Mouse (Mus musculus) 3134 (cell line): Measurements from ENCODE around the gene Yipf1.
A peak's percentile ranks its signal among the peaks of the same experiment; 100 is the strongest.
"Not testable (repeated sequence)": the region's sequence is repeated elsewhere in the genome, so short reads cannot be mapped to it uniquely, and the experiment has no call there.

Experiments
- DNase-seq: peaks from one replicate; pipeline ENCODE4 v3.0.0-alpha.2; 2011; ENCODE audit warnings: low spot score; ENCODE audit not compliant: insufficient read length; ENCODE audit errors: extremely low read depth

Gene Yipf1

DNA sequence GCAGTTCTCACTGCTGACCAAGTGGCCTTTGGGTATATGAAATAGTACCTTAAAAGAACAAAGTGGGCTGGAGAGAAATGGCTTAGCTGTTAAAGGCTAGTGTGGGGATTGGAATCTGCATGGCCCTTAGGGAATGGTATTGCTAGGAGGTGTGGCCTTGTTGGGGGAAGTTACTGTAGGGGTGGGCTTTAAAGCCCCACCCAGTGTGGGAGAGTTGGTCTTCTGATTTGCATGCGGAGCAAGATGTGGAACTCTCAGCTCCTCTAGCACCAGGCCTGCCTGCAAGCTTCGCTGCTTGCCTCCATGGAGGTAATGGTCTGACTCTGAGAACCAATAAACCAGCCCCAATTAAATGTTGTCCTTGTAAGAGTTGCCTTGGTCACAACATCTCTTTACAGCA lies 6.9 kb downstream of the Yipf1 start:
- DNase-seq, result no peak

DNA sequence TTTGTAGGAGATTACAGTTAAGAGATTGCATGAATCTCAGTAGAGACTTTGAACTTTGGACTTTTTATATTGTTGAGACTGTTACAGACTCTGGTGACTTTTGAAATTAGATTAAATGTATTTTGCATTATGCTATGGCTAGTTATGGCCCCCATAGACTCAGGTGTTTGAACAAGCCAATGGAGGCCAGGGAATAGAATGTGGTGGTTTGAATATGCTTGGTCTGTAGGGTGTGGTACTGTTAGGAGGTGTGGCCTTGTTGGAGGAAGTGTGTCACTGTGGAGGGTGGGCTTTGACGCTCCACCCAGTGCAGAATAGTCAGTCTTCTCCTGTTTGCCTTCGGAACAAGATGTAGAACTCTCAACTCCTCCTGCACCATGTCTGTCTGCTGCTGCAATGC lies 8.9 kb downstream of the Yipf1 start:
- no peak for DNase-seq

DNA sequence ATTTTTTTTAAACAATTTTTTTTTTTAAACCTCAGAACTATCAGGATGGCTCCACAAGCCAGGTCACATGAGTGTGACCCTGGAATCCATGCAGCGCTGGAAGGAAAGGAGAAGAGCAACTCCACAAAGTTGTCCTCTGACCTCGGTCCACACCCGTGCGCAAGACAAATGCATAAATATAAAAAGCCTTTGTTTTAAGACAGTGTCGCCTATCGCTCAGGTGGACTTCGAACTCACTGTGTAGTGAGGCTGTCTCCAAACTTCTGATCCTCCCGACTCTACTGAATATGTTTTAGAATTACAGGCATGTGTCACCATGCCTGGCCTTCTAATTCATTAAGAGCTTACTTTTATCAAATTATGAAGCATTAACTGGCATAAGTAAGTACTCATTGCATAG lies 14.4 kb downstream of the Yipf1 start:
- no peak for DNase-seq

DNA sequence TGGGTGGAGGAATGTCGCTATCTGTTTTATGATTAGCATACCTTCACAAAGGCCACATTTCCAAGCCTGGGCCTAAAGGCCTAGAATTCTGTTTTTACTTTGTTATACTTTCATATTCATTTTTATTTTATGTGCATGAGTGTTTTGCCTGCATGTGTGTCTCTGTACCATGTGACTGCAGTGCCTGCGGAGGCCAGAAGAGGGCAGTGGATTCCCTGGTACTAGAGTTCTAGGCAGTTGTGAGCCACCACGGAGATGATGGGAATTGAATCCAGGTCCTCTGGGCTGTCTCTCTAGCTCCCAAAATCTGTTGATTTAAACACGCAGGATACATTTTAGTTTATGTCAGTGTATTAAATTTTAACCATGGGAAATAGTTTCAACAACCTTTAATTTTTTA lies 19.4 kb downstream of the Yipf1 start:
- DNase-seq, result no peak

DNA sequence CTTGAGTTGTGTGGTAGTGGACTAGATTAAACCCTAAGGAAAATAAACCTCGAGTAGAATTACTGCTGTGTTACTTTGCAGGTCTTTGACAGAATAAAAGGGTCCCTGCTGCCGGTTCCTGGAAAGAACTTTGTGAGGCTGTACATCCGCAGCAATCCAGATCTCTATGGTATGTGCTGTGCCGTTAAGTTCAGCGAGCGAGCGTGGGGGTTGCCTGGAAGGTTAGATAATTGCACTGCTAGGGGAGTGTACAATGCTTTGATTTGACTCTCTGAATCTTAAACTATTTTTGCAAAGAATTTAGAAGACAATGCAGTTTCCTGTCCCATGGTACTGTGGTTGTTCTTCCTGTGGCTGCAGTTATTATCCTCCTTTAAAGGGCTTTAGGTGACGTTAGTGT lies 22.2 kb downstream of the Yipf1 start:
- no peak for DNase-seq

DNA sequence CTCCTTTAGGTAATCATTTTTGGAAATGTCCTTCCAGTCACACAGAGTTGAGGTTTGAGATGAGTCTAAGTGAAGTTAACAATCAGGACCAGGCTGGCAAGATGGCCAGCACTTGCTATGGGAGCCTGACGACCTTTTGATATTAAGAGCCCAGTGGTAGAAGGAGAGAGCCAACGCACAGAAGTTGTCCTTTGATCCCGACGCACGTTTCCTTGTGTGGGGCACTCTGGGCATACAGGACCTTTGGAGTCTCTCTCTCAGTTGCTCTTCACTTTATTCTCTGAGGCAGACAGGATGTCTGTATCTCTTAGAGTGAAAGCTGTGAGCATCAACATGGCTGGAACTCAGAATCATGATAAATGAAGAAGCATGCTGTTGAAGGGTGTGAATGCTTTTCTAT lies 23.3 kb downstream of the Yipf1 start:
- no peak for DNase-seq

DNA sequence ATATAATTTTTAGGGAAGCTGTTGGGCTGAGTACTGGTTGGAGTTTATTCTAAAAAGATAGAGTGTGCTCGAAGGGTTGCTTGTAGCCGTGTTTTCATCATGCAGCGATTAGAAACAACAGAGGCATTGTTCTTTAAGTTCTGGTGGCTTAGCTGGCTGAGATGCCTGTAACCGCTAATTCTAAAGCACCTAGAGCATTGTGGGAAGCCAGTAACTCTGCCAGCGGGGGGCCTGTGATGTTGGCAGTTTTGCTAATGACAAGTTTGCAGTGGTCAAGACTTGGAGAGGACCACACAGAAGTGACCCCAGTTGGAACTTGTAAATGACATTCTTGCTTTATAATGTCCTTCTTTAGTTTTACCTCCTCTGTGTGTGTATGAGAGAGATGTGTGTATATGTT lies 27.2 kb downstream of the Yipf1 start:
- DNase-seq, result no peak

DNA sequence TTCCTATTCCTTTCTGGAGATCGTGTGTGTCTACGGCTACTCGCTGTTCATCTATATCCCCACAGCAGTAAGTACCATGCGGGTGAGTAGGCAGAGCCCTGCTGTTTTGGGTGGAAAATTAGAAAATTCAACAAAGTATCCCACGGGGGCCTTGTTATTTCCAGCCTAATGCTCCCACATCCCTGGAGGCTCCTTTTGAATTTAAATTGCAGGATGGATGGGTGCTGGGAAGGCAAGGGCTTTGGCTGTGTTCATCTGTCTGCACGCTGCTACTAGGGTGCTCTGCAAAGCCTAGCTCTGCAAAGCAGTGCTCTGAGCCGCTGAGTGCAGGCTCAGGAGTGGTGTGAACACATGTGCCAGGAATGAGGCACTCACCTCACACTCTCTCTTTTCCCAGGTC lies 30.4 kb downstream of the Yipf1 start:
- no peak for DNase-seq

DNA sequence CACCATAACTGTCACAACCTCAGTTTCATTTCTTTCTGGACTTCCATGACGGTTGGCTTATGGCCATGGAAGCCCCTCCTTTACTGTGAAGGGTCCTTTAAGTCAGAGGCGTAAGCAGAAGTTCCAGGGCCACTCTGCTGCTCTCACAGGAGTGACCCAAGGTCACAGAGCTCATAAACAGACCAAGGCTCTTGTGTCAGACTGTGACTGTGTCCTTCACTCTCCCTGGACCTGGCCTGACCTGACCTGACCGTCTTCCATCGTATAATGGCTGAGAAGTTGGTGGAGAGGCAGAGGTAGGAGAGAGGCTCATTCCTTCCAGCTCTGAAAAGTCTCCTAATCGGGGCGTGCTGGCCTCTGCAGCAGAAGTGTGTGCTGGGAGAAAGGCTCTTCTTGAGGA lies 33.1 kb downstream of the Yipf1 start:
- DNase-seq, result no peak

DNA sequence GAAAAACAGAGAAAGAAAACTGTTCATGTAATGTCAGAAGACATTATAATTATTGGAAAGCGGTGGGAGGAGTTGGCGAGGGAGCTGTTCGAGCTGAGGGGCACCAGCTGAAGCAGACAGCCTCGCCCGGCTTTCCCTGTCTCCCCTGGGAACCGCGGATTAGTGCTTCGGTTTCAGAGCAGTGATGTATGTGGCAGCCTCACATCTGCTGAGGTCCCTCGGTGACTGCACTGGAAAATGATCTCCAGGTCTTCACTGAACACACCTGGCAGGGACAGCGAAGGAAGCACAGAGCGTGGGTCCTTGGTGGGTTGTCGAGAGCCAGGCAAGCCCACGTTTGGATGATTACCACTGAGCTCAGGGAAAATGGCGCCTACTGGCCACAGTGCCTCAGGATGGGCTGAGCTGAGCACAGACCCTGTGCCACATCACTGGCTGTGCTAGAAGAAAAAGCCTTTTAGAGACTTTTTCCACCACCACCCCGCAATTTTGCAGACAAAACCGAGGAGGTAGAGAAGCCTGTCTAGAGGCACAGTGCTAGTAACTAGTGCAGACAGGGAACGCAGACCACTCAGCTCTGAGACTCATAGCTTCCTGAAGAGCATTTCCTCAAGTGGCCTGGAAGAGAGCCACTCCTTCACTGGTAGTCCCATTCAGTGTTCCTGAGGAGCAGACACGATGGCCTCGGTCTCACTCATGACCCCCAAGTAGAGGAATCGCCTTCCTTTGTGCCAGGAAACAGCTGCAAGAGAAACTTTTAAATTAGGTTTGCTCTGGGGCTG lies 34.6 kb downstream of the Yipf1 start:
- DNase-seq, result no peak

DNA sequence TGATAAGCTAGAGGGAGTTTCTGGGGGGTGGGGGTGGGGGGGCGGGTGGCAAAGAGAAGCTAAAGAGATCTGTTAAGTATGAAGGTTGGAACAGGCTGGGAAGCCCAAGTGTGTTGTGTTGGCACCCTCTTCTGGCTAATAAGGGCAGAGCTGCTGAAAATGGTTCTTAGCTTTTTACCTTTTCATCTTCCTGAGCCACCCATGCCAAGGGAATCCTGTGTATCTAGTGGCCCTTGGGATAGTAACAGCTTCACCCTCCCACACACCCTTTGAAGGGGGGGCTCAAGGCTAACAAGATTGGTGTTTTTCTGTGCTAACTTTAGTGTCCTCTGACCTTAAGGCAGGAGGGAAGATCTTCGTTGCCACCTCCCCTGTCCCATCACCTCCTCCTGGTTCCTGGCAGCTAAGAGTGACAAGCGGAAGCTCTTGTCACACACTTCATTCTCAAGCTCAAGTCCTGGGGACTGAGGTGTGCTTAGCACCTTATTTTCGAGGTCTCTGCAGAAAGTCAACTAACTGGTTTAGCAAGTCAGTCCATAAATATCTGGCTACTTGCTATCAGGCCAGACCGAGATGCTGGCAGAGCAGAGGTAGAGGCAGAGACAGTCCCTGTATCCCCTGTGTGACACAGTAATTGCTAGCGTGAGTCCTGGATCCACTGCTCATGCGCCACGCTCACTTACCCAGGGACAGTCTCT lies 35.3 kb downstream of the Yipf1 start:
- DNase-seq, result no peak

DNA sequence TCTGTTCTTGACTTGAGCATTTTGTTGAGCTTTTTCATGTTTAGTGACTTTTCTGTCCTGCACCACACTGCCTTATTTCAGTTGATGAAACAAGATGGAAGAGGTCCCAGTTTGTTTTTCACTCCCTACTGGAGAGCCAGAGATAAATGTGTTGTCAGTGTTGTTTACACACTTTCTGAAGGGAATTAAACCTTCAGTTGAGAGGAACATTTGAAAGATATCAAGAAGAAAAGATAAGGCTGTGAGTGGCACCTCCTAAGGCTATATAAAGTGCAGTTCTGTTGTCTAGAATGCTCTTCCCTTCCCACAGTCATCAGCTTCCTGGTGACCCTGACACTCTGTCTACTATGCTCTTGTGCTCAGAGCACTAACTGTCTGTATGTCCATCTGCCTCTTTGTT lies 37.2 kb downstream of the Yipf1 start:
- DNase-seq, result no peak

DNA sequence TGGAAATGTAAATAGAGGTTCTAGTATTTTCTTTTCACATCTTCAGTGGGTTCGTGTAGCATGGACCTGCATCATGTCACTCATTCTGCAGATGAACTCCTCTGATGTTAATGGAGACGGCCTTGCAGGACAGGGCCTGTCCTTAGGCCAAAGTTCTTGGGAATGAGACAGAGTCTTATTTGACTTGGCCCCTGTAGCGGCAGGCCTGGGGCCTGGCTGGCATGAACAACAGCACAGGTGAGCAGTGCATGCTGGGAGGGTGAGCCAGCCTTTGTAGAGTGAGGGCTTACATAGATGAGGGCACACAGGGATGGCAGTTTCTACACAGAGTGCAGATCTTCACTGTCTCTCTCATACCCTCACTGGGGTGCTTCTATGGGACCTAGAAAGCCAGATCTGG lies 39.4 kb downstream of the Yipf1 start:
- no peak for DNase-seq

DNA sequence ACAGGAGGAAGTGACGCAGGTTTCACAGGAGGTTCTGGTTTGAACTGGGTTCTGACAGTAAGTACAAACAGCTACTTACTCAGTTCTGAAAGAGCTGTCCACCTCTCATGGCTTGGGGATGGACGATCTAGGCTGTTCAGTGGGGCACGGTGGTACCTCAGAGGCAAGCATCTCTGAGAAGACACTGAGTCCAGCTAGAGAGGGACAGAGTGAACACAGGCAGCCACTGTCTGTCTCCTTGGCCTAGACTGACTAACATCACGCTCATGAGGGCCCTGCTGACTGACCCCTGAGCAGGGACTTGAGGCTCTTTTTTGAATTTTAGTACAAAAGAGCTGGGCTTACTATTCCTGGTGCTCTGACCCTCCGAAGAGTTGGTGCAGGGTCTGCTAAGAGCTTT lies 40.0 kb downstream of the Yipf1 start:
- DNase-seq, result no peak

DNA sequence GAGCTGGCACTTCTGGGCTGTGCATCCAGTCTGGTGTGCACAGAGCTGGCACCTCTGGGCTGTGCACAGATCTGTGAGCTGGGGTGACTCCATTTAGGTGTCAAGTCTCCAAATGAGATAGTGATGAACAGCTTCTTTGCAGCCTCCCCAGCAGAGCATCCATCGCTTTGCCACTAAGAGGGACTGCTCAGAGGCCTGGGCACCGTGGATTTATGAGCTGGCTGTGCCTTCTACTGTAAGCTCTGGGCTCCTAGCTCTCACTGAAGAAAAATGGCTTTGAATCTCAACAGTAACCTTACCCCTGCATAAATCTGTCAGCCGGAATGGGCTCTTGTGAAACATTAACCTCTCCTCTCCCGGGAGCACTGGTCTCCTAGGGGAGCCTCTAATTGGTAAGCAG lies 40.4 kb downstream of the Yipf1 start:
- DNase-seq, result no peak

DNA sequence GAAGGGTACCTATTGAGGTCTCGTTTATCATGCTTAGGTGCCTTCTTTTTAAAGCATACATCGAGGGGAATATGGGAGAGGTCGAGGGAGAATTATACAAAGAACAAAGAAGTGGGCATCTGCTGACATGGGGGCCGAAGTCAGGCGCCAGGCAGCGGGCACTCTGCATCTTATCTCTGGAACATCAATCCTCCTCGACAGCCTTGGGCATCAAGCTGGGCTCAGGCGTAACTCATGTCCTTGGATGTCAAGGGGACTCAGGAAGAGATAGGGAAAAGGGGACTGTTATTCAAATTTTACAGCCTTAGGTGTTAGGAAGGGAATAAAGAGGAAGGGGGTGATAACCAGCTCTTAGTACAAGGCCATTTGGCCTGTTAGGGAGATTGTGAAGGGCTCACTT lies 43.0 kb downstream of the Yipf1 start:
- DNase-seq, result not testable (repeated sequence)

DNA sequence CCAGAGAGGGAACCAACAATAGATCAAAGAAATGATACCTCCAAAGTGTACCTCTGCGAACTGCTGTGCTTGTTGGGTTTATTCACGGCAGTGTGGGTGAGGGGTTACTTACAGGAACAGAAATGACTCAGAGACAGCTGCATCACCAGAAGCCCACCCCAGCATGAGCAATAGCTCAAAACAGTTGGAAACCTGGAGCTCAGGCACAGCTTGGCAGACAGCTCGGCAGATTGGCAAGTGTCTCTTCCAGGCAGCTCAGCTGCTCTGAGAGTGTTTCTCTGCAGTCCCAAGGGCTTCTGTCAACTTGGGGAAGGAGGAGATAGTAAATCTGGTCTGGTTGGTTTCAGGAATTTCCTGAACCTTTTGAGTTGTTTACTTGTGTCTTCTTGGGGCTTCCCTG lies 44.3 kb downstream of the Yipf1 start:
- DNase-seq, result no peak

DNA sequence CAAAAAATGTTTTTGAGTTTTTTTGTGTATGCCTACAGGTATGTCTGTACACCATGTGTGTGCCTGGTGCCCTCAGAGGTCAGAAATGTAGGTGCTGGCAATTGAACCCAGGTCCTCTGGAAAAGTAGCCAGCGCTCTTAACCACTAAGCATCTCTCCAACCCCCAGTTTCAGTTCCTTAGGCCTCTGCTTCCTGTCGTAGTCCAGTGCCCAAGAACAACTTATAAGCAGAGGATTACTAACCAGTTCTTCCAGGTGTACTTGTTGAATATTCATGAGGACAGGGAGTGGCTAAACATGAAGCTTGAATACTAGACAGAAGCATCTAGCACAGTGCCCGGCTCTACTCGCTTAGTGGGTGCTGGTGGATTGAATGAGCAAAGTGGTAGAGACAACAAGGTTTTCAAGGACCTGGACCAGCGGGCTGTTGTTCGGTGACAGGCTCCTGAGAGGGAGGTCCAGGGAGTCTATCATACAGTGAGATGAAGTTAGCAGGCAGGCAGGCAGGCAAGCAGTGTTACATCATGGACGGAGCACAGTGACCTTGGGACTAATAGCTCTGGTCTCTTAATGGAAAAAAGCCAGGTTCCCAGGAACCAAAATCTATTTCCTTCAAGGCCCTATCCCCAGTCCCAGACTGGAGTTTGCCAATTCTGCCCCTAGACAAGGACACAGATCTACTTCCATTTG lies 46.4 kb downstream of the Yipf1 start:
- no peak for DNase-seq

DNA sequence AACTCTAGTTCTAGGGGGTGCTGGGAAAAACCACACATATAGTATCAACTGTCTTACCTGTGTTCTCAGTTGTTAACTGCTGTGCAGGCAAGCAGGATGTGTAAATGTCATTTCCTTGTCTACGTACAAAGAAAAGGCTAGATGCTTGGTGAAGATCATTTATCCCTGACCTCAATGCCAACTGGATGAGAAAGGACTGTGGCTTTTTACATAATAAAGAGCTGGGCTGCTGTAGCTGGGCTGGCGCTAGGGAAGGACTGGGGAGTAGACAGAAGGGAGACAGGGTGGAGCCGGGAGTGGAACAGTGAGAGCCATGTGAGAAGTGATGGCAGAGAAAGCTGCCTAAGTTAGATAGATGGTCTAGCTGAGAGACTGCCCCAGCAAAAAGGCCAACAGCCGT lies 48.6 kb downstream of the Yipf1 start:
- no peak for DNase-seq

DNA sequence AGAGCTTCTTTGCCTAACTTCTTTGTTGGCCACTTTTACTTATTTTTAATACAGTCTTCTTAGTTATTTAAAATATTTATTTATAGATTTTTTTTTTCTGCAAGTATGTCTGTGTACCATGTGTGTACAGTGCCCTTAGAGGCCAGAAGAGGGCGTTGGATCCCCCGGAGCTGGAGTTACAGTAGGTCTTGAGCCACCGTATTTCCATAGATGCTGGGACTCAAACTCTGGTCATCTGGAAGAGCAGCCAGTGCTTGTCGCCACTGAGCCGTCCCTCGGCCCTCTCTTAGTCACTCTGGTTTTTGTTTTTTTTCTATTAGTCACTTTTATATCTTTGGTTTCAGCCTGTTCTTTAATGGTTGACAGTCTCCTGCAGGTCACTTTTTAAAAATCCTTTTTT lies 49.4 kb downstream of the Yipf1 start:
- DNase-seq, result peak; percentile 58

DNA sequence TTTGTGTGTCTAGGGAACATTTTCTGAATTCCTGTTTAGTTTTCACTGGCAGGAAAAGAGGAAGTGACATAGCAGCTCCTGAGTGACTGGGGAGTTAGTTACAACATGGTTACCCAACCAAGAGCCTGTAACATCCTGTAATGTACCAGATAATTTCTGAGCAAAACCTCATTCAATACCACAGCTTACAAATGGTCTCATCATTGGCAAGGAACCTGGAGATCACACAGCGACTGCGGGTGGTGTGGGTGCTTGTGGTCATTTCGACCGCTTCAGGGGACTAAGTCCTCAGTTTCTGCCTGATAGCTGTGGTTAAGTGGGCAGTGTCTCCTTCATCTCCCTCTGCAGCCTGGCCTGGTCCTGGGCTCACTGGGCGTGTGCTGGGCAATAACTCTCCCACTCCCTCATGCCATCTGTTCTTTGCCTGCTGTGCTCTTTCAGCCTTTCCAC lies 50.1 kb downstream of the Yipf1 start:
- peak; percentile 69 for DNase-seq

DNA sequence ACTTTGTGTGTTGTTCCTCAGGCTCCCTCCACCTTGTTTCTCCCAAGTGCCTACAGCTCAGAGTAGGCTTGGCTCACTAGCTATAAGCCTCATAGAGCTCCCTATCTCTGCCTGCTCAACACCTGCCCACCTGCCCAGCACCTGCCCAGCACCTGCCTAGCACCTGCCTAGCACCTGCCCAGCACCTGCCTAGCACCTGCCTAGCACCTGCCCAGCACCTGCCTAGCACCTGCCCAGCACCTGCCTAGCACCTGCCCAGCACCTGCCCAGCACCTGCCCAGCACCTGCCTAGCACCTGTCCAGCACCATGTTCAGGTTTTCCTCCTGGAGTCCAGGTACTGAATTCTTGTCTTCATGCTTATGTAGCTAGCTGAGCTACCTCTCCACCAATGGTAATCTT lies 52.2 kb downstream of the Yipf1 start:
- DNase-seq, result not testable (repeated sequence)
